Mouse (Mus musculus): ENCODE measurements at regions not wholly inside any gene's neighbourhood (a gene's known extent, or its start where the extent isn't known, plus 50 kb on each side); places are given as distances from the start of the nearest gene placed in this dataset.

DNA sequence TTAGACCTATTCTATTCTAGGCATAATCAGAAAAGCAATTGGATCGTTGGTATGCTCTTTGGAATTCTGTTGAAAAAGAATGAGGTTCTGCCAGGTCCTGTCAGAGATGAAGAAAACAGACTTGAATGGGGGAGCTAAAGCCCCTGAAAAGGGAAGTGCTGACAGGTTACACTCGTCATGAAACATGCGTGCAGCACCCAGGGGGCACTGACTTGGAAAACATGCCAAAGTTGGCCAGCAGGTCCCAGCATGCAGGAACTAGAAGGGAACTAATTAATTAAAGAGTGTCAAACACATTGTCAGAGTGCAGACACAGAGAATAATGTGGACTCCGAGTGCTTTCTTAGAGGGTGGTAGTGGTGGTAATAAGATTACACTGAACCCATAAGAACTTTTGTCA lies 346.2 kb upstream of the Smarca2 start:
- no peak for DNase-seq (ENCODE audit: low spot score)

DNA sequence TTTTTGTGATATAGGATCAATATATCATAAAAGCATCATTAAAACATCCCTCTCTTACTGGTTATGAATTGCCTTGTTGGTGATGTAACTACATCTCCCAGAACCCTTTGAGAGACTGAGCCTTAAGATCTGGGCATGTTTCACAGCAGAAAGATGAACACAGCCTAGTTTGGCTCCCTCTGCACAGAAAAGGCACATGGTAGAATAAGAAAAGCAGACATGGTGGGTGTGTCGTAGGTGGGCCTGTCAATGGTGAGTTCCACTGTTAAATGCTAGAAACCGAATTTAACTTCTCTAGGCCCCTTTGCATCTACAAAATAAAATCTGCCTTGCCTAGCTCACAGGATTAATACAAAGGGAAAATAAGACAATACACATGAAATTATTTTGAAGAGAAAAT lies 343.3 kb upstream of the Smarca2 start:
- no peak for DNase-seq (ENCODE audit: low spot score)

DNA sequence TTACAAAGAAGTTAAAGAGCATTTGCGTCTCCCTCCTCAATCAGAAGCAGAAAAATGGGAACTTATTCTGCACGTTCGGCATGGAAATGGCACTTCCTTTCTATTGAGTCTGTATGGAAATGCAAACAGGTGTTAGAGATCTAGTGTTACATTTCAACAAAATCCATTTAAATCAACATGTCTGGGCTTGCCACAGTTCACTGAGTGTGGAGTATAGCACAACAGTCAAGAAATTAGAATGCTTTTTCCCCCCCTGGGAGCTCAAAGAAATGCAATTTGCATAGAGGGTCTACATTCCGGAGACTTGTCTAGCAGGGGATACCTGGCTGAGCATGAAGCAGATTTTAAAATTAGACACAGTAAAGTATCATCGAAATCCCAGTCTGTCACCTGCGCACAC lies 308.5 kb upstream of the Smarca2 start:
- no peak for DNase-seq (ENCODE audit: low spot score)

DNA sequence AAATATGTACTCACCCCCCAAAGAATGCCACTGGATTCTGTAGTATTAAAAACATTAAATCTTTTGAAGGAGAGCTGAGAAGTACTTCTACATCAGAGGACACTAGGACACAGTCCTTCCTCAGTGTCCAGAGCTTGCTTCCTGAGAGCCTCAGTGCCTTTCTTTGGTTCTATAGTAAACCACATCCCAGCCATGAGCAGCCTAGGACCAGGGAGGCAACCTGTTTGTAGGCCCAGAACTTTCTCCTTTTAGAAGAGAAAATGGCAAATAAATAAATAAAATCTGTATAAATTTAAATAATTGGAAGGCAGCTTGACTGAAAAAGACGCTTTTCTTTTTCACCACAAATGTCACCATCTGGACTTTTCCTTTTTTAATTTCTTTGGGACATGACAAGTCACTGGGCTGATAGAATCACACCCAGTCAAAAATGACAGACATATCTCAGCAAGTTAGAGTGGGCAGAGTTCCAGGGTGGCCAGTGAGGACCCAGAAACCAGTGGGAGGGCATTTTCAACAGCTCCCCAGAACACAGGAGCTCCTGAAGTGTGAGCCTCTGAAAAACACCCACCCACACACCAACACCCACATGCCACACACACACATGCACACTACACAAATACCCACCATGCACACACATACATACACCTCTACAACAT lies 296.2 kb upstream of the Smarca2 start:
- DNase-seq (ENCODE audit: low spot score), result no peak

DNA sequence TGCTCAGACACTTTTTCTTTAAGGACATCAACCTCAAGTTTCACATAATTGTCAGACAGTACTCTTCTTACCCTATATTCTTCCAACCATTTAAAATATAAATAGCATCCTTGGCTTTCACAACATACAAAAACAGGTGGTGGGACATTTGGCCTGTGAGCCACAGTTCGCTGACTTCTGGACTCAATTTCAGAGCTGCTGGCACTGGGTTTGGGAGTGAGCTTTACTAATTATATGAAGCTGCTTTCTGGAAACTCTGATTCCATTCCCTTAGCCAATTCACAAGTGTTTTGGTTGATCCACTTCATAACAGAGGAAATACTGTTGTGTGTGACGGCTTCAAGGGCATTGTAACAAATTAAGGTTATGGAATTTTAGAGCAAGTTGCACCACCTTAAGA lies 285.9 kb upstream of the Smarca2 start:
- no peak for DNase-seq (ENCODE audit: low spot score)

DNA sequence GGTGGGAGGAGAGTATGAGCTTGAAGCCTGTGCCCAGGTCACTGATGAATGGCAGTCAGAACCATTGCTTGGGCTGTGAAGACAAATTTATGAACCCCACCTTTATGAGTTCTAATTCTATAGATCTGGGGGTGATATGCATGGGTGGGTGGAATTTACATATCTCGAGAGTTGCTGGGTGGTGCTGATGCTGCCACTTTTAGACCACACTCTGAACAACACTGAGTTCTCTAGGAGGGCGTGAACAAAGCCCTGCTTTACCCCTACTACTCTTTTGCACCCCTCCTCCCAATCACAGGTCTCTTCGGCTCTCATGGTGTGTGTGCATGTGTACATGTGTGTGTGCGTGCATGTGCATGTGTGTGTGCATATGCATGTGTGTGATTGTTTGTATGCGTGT lies 281.2 kb upstream of the Smarca2 start:
- no peak for DNase-seq (ENCODE audit: low spot score)

DNA sequence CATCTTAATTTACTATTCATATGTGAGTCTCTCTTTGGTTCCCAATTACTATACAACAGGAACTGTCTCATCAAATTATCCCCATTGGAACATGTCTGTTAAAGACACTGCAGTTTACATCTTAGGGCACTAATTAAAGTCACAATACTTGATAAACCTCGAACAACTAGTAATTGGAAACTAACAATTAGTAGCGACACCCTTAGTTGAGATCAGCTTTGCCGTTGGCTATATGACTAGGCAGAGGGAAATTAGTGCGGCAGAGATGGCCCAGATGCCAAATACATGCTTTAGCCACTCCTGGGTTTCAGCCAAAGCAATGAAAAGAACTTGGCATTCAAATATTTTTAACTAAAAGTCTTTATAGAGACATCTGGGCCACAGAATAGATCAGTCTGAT lies 265.7 kb upstream of the Smarca2 start:
- no peak for DNase-seq (ENCODE audit: low spot score)

DNA sequence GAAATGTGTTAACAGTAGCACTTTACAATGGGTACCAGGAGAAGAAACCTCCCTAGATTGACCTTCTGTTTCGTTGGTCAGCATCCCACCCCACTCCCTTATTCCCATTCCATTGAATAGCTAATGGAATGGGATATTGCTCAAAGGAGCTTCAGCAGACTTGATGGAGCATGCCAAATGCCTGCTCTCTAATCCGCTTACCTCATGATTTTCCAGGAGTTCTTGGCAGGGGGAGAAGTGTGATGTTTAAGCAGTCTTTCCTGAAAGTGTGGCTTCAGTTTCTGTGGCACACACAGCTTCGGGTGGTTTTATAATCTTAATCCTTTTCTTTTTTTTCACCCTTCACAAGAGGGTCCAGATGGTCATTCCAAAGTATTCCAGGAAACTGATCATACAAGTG lies 264.7 kb upstream of the Smarca2 start:
- DNase-seq (ENCODE audit: low spot score), result no peak

DNA sequence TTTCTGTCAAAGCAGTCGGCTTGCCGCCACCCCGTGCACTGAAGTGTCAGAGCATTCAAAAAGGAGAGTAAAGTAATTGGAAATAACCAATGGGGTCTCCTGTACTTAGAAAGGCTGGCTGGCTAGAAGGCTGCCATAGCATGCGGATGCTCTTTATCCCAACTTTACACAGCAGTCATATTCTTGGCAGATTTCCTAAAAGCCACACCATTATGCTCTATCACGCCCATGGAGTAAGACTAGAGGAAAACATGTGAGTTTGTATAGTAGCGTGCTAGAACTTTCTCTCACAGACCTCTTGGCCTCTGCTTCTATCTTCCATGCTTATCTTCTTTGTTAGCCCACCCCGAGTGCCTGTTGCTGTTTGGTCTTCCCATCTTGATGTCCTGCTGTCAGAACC lies 249.8 kb upstream of the Smarca2 start:
- no peak for DNase-seq (ENCODE audit: low spot score)

DNA sequence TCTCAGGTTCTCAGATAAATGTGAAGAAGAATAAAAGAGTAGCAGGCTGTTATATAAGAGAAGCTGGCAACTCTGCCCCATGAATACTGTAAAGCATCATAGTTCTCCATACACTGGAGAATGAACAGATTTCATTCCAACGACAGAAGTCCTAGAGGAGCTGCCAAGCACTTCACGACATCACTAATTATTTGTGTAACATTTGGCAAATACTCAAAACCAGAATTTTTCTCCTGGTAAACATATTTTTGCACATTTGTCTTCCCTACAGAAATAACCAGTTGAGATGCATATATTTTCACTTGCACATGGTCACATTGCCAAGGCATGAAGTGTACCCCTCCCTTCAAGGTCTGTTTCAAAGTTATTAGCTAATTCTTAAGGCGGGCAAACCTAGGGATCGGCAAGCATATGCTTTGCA lies 220.9 kb upstream of the Smarca2 start:
- no peak for DNase-seq (ENCODE audit: low spot score)

DNA sequence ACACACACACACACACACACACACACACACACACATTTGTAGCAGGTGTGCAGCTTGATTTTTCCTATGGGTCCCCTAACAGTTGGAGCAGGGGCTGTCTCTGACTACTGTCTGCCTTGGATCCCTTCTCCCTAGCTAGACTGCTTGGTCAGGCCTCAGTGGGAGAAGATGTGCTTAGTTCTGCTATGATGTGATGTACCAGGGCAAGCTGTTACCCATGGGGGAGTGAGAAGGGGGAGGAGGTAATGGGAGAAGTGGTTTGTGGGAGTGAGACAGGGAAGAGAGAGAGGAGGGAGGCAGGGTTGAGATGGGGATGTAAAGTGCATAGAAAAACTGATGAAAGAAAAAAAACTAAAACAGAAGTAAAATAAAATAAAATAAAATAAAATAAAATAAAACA lies 218.8 kb upstream of the Smarca2 start:
- no peak for DNase-seq (ENCODE audit: low spot score)

DNA sequence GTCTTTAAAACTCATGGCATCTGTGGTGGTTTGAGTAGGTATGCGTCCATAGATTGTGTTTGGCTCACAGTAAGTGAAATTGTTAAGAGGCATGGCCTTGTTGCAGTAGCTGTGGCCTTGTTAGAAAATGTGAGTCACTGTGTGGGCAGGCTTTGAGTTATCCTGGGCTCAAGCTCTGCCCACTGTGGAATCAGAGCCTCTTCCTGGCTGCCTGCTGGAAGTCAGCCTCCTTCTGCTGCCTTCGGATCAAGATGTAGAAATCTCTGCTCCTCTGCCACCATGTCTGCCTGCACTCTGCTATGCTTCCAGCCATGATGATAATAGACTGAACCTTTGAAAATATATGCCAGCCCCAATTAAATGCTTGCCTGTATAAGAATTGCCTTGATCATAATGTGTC lies 192.2 kb upstream of the Smarca2 start:
- no peak for DNase-seq (ENCODE audit: low spot score)

DNA sequence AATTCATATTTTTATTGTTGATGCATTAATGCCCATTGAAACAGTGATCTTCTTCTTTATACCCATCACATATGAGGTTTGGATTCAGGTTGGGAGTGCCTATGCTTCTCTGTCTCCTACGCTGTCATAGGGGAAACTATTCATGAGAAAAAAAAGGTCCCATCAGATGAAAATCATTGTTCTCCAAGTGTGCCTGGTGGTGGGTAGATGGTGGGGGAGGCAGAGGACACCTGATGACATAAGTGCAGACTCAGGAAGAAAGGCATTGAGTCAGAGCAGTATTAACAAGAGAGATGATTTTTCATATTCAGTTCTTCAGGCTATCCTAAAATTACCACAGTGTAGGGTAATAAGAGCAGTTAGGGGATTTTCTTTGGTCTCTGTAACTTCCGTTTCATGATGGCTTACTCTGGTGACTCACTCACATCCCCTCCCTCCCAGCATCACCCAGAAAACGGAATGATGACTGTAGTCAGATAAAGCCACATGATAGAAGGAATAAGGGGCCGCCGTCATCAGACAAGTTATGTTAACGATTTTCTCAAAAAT lies 190.3 kb upstream of the Smarca2 start:
- DNase-seq (ENCODE audit: low spot score), result no peak

DNA sequence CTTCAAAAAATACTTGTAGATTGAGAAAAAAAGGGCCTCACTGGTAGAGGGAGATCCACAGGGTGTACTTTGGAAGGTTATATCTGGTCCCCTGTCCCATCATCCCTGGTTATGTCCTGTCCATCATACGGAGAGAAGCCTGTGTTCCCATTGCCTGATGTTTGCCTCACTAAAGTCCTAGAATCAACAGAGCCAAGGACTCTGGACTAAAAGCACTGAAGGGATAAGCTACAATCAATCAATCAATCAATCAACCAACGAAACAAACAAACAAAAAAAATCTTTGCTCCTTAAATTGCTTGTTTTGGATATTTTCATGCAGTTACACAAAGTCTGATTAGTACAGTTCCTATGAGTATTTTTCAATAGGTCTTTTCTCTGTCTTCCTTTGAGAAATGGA lies 185.1 kb upstream of the Smarca2 start:
- DNase-seq (ENCODE audit: low spot score), result no peak

DNA sequence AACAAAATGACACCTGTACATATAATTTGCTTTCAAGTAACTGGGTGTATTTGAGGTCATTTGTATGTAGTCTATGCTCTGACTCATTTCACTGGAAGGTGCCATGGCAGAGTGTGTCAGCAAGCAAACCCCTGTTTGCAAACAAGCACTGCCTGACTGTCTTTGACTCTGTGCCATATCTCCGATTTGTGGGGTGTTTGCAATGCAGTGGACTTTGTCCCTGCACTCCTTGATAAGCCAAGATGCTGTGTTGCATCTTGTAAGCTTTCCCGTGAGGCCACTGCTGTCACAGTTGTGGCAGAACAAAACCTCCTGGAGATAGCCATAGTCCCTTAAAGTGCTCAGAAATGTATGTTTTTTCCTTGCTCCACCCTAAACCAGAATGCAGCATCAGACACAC lies 165.7 kb upstream of the Smarca2 start:
- DNase-seq (ENCODE audit: low spot score), result no peak

DNA sequence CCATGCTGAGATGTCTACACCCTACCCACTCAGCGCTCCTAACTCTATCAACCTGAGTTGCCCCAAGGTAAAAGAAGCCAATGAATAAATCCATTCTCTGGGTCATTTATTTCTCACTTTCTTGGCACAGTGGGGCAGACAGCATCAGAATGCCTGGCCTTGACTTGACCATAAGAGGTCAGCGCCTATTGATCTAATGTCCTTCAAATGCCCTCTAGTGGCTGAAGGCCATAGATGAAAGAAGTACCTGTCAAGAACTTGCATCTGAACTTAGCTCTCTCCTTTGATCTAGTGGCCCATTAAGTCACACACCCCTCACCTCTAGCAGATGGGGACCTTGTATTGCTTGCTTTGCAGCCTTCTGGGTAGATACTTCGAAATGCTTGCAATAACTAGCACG lies 159.5 kb upstream of the Smarca2 start:
- DNase-seq (ENCODE audit: low spot score), result no peak

DNA sequence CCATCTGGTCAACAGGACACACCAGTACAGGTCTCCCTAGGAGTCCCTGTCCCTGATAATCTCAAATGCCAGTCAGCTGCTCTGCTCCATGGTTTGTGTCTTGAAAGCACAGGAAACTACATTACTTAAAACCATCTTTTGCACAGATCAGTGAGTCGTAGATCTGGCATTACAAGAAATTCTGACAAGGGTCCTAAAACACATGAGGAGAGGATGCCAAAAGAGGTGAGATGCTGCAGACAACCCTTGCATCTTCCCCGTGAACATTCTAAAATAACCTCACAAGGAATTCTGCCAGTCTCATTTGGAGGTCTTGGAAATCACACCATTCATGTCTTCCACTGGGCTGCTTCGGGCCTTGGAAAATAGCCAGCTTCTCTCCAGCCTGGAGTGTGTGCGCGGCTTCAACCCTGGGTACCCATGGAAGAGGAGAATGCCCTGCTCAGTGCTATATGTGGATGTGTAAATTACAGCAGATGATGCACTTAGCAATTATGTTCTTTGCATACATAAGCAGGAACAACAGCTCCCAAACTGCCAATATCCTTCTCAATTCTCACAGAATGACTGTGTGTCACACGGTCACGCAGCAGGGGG lies 157.3 kb upstream of the Smarca2 start:
- DNase-seq (ENCODE audit: low spot score), result no peak

DNA sequence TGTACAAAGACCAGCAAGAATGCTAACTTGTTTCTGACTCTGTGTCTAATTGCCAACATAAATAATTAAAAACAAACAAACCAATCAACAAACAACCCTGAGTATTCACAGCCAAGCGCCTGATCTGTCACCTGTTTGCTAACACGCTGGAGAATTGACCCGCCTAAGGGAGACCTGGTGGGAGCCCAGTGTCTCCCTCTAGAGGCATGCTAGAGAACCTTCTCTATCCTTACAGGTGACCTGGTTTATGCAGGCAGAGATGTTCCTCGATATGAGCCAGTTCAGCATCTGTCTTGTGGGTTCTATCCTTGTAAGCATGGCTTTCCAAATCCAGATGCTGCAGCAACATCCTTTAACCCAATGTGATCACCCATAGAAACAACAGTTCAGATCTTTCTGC lies 143.1 kb upstream of the Smarca2 start:
- DNase-seq (ENCODE audit: low spot score), result no peak

DNA sequence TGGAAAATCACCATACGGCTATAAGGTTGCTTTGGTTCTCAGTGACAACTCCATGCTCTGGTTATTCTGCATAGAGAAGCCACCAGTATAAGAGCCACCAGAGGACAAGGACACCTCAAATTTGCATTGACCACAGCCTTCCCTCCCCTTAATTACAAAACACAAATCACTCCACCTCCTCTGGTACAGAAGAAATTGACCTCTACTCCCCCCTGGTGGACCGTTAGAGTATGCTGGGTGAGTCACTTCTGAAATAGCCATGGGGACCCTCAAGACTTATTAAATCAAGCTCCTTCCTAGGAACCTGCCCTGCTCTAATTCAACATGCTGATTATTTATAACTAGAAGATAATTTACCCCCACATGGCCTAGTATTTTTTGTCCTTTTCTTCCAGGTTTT lies 139.6 kb upstream of the Smarca2 start:
- peak; percentile 2 for DNase-seq (ENCODE audit: low spot score)

DNA sequence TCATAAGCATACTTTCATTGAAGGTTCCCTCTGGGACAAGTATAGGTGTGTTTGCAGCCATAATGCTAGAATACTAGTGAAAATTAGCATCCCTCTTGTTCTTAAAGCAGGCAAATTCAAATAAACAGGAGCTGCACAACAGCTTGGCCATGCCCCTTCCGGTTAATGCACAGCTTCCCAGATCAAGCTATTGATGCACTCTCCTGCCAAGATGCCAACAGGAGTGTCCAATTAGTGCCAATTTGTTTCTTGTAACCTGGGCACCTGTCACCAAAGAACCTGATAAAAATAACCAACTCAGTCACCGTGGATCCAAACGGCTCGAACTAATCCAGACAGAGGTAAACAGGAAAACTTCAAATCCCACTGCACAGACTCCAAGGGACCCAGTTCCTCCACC lies 138.6 kb upstream of the Smarca2 start:
- DNase-seq (ENCODE audit: low spot score), result no peak

DNA sequence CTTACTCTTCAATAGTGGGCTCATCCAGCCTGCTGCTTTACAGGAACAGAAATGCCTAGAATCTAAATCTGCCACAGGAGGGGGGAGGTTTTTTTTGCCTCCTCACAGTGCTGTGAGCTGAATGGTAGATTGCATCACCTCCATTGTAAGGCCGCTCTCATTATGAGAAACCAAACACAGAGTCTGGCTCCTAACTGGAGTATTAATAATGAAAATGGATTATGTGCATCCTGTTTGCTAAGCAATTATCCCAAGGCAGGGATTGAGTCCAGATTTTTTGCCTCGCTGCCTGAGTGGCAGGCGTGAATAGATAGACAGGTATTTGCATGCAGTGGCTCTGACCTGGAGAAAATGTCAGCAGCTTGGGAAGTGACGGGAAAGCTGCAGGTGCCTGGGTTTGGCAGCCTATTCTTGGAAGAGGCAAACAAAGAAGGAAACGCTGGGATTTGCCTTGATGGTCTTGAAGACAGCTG lies 137.6 kb upstream of the Smarca2 start:
- DNase-seq (ENCODE audit: low spot score), result no peak

DNA sequence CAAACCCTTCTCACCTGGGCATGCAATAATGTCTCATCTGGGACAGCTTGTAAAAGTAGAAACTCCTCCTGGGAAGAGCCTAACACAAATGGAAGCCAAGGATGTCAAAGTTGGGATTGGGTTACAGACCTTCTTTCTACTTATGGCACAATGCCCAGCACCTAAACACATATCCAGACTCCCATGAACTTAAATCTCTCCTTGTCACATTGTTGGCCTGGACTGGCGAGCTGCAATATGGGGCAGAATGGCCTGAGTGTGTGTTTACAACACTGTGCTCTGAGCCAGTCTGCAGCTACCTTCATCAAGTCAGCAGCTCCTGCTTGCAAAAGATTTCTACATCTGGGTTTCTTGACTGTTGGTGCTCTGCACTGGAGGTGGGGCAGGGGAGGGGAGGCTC lies 132.2 kb upstream of the Smarca2 start:
- no peak for DNase-seq (ENCODE audit: low spot score)

DNA sequence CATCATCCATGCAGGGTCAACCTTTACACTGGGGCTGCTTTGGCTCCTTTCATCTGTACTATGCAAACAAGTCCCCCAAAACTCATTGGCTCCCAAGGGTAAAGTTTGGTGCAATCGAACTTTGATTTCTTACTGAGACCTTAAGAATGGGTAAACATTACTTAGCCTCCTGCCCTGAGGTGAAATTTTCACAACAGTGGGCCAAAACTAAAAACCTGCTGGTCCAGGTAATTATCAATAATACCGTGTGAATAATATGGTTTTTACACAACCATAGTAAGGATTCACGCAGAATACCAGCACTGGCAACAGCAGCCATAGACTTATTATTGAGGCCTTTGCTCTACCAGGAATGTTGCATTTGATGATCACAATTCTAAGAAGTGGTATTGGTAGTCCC lies 131.6 kb upstream of the Smarca2 start:
- DNase-seq (ENCODE audit: low spot score), result no peak

Data from thymus, postnatal 0 days (tissue).